ENCODE assay signal across 20 mouse cellular contexts in genomic region chr6:12742791-12743190, GRCm38 (mm10). TPM values are rescaled to one million over a fixed set of nuclear protein-coding genes. Genes with fewer than 3 reads are reported as not detected.
A peak's percentile ranks its signal among the peaks of the same experiment; 100 is the strongest.
DNase-seq lines count a peak whose midpoint lies in the region; ATAC-seq lines count a peak whose summit lies in the region.
"Had no signal": no experiment of that assay in that cellular context is flagged by ENCODE, and none has a peak within 500 bp of the region (broad histone marks: within the 10 kb centered on the region; RNA-seq: fewer than 3 reads in every experiment).

No protein-coding gene starts in this region.

- H3K4me2 ChIP-seq in midbrain, embryonic 11.5 days: no peak overlapping the region

- no peak overlapping the region for H3K9ac ChIP-seq in midbrain, embryonic 11.5 days (ENCODE audit: low read length)

- WGBS in midbrain, embryonic 11.5 days: 87% methylated on average over 4 of the region's 4 CpGs
- 88% methylated on average over 4 of the region's 4 CpGs for WGBS in midbrain, embryonic 10.5 days

- H3K27me3 ChIP-seq in midbrain, embryonic 11.5 days (ENCODE audit: control insufficient read depth, insufficient read depth, low read length): no peaks in the 10 kb centered on the region
- H3K27me3 ChIP-seq in midbrain, embryonic 10.5 days (ENCODE audit: low read depth, poor library complexity, severe bottlenecking): no peaks in the 10 kb centered on the region
- H3K27me3 ChIP-seq: CH12.LX had no signal

- H3K4me1 ChIP-seq in midbrain, embryonic 11.5 days (ENCODE audit: control insufficient read depth, insufficient read depth, low read length): 0 out of 2 replicates have a peak, but pooled peaks cover 2% of the 10 kb centered on the region
- H3K4me1 ChIP-seq in midbrain, embryonic 10.5 days: peaks cover 10% of the 10 kb centered on the region

- no peaks in the 10 kb centered on the region for H3K9me3 ChIP-seq in midbrain, embryonic 11.5 days (ENCODE audit: control insufficient read depth, low read length)
- H3K9me3 ChIP-seq in midbrain, embryonic 10.5 days (replicated peaks): no peaks in the 10 kb centered on the region
- H3K9me3 ChIP-seq: G1E had no signal

- H3K4me3 ChIP-seq in midbrain, embryonic 11.5 days (ENCODE audit: low read depth, low read length): no peak overlapping the region
- no peak overlapping the region for H3K4me3 ChIP-seq in midbrain, embryonic 10.5 days

- H3K27ac ChIP-seq in midbrain, embryonic 11.5 days (ENCODE audit: low read depth, low read length): no peak overlapping the region
- no peak overlapping the region for H3K27ac ChIP-seq in midbrain, embryonic 10.5 days (replicated peaks)

- H3K36me3 ChIP-seq in midbrain, embryonic 11.5 days (ENCODE audit: control insufficient read depth, insufficient read depth, low read length): no peaks in the 10 kb centered on the region
- H3K36me3 ChIP-seq in midbrain, embryonic 10.5 days: no peaks in the 10 kb centered on the region
- H3K36me3 ChIP-seq: G1E had no signal

- no peak for ATAC-seq in midbrain, embryonic 11.5 days (ENCODE audit: low FRiP score)
- ATAC-seq: activated CD4-positive, CD25-positive, alpha-beta regulatory T cell, adult 4 months; CD4-positive, CD25-positive, alpha-beta regulatory T cell, adult 4 months; Patski had no signal

- intact Hi-C loops in heart, postnatal 25 days (cut with DNase I): no loop called here

- DNase-seq in heart, adult 11 months: peak; percentile 63
- no peak for DNase-seq in heart, postnatal 25 days (ENCODE audit: low spot score)
- DNase-seq in midbrain, embryonic 11.5 days (ENCODE audit: low spot score, missing footprints): peak; percentile 70
- no peak for DNase-seq in midbrain, embryonic 10.5 days (ENCODE audit: low spot score)
- DNase-seq: adrenal gland, adult 2 months; adrenal gland, adult 8-10 months; adrenal gland, postnatal 10 days; adrenal gland, postnatal 14 days; adrenal gland, postnatal 25 days; adrenal gland, postnatal 36 days; B cell, adult 2 months; cerebellum, adult 11 months; cerebellum, adult 11-12 months; cerebellum, adult 18-20 months had no signal

RNA-seq across cellular contexts. Expression of gene Thsd7a, which starts 6.4 kb away (rescaled TPM):
- total RNA-seq in heart, postnatal 25 days (2021): 10 to 100 TPM; 10.4 to 11.8 TPM
- polyA plus RNA-seq in midbrain, embryonic 11.5 days (2014; fragmentation: Nextera tagmentation; extraction: Ambion mirVana): 19.8 and 22.5 TPM in 2 replicates
- polyA plus RNA-seq in midbrain, embryonic 10.5 days (2016; fragmentation: Nextera tagmentation; extraction: Ambion mirVana): 10.7 and 21.2 TPM in 2 replicates
- total RNA-seq: MEL had no signal
- polyA plus RNA-seq: activated CD4-positive, CD25-positive, alpha-beta regulatory T cell, adult 4 months had no signal

Comparison
In these comparisons a context has a peak if more than half of its experiments do, and no peak if none do; other contexts are left out.
1. DNase-seq: peak in heart, adult 11 months (single experiment) and midbrain, embryonic 11.5 days (single experiment); none in heart, postnatal 25 days (single experiment) and midbrain, embryonic 10.5 days (single experiment).